Mouse (Mus musculus): Measurements from ENCODE around the gene Epb41l4b.

GRCm38 (mm10) chr4:57111992-57112540, 31.2 kb downstream of the Epb41l4b start:
- TF ChIP-seq CTCF (IDR thresholded peaks at IDR 0.05; ENCODE audit: low read depth, low read length), result no peak
- TF ChIP-seq POLR2A (IDR thresholded peaks at IDR 0.05; ENCODE audit: borderline replicate concordance, low read depth, low read length), result no peak

Data from bone marrow macrophage, adult 2 months (primary cell).